Mouse (Mus musculus) embryonic facial prominence, embryonic 10.5 days (tissue): ENCODE data around the gene Sox18. TPM values are rescaled to one million over a fixed set of nuclear protein-coding genes. Genes with fewer than 3 reads are reported as not detected.

Source experiments
- DNase-seq: peaks from one replicate; pipeline ENCODE4 v3.0.0-alpha.2; 2017; ENCODE audit warnings: low spot score
- H3K27ac ChIP-seq: fragments of 300-500 bp; sonication (generic); replicated peaks from 2 replicates; pipeline ENCODE4 v1.5.1; 2016; ENCODE audit warnings: mild to moderate bottlenecking
- H3K27me3 ChIP-seq: fragments of 300-500 bp; sonication (generic); replicated peaks from 2 replicates; pipeline ENCODE4 v1.6.1; 2016; ENCODE audit warnings: low read depth, mild to moderate bottlenecking; ENCODE audit not compliant: poor library complexity, severe bottlenecking
- H3K36me3 ChIP-seq: fragments of 300-500 bp; sonication (generic); replicated peaks from 2 replicates; pipeline ENCODE4 v1.6.1; 2016; ENCODE audit warnings: mild to moderate bottlenecking, moderate library complexity
- H3K4me1 ChIP-seq: fragments of 300-500 bp; sonication (generic); 2 replicates; pipeline ENCODE4 v1.6.1; 2016
- H3K4me3 ChIP-seq: fragments of 300-500 bp; sonication (generic); 2 replicates; pipeline ENCODE4 v1.5.1; 2016; ENCODE audit warnings: mild to moderate bottlenecking, moderate library complexity
- H3K9me3 ChIP-seq: fragments of 300-500 bp; sonication (generic); 2 replicates; pipeline ENCODE4 v1.6.1; 2016; ENCODE audit warnings: mild to moderate bottlenecking
- WGBS: fragments of 180-500 bp; shearing (Covaris S2); methylation state at CpG from one replicate; pipeline ENCODE4 v1.1.7; 2016; 5-methylcytosine and 5-hydroxymethylcytosine counted together
- polyA plus RNA-seq: library from polyadenylated mRNA; unstranded; fragments of >200 nt; fragmentation: Nextera tagmentation; extraction: Ambion mirVana; gene quantifications from 2 replicates; pipeline ENCODE4 v1.2.1, GENCODE M21; 2016

Gene Sox18
- polyA plus RNA-seq, 1 experiment from 2014 or later, result 25.2 TPM

DNA sequence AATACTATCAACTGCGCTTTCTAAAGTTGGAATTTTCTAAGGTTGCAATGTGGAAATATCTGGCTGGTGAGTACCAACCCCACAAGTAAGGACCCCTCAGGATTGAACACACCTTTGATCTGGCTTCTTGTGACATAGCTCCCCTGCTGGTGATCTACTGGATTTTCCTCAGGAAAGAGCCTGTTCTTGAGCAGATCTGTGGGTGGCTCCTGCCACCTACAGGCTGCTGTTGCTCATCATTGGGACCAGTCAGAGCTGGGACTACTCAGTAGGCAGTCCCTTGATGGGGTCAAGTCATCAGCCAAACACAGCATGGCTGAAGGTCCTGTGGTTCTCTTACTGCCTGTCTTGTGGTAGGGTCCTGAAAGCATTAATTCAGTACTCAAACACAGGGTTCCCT lies 7.3 kb upstream of the Sox18 start:
- Histone ChIP-seq H3K9me3 (no peaks in the 10 kb centered on the region), H3K27me3 (peaks cover 38% of the 10 kb centered on the region), H3K4me1 (peaks cover 51% of the 10 kb centered on the region), H3K27ac (no peak overlapping the region), H3K4me3 (peak overlapping the region; percentile 18; the same call in 1 of the 2 replicates), H3K36me3 (no peaks in the 10 kb centered on the region)
- DNase-seq, result peak; percentile 80
- 38% methylated on average over 1 of the region's 1 CpGs for WGBS

DNA sequence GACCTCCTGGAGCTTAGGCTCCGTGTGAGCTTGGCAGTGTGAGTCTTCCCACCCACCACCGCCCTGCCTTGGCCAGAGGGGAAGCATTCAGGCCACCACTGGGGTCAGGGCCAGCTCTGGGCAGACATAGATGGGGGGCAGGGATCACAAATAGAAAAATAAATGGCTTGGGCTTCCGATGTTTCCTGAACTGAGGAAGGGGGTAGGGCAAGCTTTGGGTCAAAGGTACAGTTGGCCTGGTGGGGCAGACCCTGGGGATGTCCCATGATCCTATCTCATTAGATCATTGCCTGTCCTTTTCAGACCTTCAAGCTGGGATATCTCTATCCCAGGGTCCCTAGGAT lies 6.3 kb upstream of the Sox18 start:
- Histone ChIP-seq H3K4me3 (no peak overlapping the region), H3K4me1 (peaks cover 59% of the 10 kb centered on the region), H3K9me3 (no peaks in the 10 kb centered on the region), H3K27ac (peak overlapping the region; percentile 35; the same call in 1 of the 2 replicates), H3K36me3 (no peaks in the 10 kb centered on the region), H3K27me3 (peaks cover 49% of the 10 kb centered on the region)
- 53% methylated on average over 3 of the region's 3 CpGs for WGBS
- no peak for DNase-seq

DNA sequence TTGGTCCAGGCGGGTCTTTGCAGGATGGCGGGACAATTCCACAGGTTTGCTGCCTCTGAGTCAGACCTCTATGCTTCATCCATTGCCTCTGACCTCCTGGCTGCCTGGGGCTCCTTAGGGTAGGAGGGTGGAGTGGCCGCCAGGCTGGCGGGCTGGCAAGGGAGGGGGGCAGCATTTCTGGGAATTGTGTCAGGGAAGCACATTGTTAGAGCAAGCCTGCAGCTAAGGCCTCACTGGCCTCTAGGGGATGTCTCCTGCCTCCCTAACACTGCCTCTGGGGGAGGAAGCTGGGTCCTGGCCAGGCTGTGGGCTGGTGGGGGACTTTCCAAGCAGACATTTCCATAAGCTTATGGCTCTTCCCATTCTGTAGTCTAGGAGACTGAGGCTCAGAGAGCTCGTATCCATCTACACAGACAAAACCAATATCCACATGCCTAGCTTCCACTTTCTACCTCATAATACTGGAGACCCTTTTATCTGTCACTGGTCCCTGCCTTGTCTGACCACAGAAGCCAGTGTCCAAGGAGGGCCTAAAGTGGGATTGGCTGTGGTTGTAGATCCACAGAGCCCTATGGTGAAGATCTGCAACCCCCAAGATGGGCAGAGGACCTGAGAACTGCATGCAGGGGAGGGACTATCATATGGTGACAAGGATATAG lies 5.8 kb upstream of the Sox18 start:
- peak overlapping the region; percentile 35; the same call in 1 of the 2 replicates for H3K27ac ChIP-seq
- H3K9me3 ChIP-seq, result no peaks in the 10 kb centered on the region
- no peaks in the 10 kb centered on the region for H3K36me3 ChIP-seq
- peaks cover 59% of the 10 kb centered on the region for H3K4me1 ChIP-seq
- peaks cover 54% of the 10 kb centered on the region for H3K27me3 ChIP-seq
- no peak overlapping the region for H3K4me3 ChIP-seq
- DNase-seq, result no peak
- WGBS, result 53% methylated on average over 5 of the region's 5 CpGs

DNA sequence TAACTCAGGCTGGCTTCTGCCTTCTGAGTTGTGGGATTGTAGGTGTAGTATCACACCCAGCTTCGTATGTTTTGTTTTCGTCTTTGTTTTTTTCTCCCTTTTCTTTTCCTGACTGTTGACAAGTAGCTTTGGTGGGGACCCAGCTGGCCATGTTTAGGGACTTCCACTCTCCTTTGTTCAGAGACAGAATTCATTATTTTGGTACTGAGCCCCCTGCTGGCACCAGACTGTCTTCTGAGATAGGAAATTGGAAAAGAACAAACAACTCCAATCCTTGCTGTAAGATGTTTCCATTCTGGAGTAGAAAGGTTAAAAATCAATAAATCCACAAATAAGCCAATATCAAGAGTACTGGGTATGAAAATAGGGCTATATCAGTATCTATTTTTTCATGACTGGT lies 5.0 kb upstream of the Sox18 start:
- no peak overlapping the region for H3K4me3 ChIP-seq
- no peaks in the 10 kb centered on the region for H3K36me3 ChIP-seq
- H3K9me3 ChIP-seq, result no peaks in the 10 kb centered on the region
- DNase-seq, result peak; percentile 53
- peak overlapping the region; percentile 73; the same call in 1 of the 2 replicates for H3K27ac ChIP-seq
- peaks cover 60% of the 10 kb centered on the region for H3K27me3 ChIP-seq
- WGBS, result 54% methylated on average over 2 of the region's 2 CpGs
- peaks cover 61% of the 10 kb centered on the region for H3K4me1 ChIP-seq

DNA sequence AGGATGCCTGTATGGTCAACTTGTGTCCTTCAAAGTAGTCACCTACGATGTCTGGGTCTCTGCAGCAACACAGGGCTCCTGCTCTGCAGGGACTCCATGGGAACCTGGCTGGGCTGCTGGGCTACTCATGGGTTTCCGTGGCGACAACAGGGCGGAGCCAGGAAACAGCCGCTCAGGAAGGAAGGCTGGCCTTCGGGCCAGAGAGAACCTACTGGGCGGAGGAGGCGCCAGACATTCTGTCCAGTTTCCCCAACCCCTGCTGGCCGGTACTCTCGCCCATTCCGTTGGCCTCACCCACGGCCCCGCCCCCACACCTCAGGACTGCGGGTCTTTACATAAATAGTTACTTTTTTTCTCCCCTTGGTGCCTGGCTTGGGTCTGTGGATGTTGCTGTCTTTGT lies 4.0 kb upstream of the Sox18 start:
- Histone ChIP-seq H3K36me3 (no peaks in the 10 kb centered on the region), H3K9me3 (no peaks in the 10 kb centered on the region), H3K4me1 (peaks cover 61% of the 10 kb centered on the region), H3K4me3 (peak overlapping the region; percentile 47), H3K27ac (peak overlapping the region; percentile 73), H3K27me3 (peaks cover 61% of the 10 kb centered on the region)
- peak; percentile 74 for DNase-seq
- 2% methylated on average over 14 of the region's 14 CpGs for WGBS

DNA sequence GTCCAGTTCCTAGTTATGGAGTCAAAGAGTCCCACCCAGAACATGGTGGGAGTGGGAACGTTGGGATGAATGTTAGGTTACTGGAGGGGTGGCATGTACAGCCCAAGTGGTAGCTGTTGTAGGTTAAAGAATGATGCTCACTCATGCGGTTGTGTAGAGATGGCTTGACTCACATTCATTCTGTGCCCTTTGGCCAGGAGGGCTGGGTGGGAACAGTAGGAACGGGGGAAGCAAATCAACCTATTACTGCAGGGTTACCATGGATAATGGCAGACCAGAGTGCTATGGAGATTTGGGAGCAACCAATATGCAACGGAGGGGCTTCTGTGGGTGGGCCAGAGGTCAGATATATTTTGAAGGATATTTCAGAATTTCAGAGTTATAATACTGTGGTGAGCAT lies 3.5 kb upstream of the Sox18 start:
- Histone ChIP-seq H3K36me3 (no peaks in the 10 kb centered on the region), H3K4me3 (0 out of 2 replicates have a peak overlapping the region, but pooled peaks have one; percentile 47), H3K27me3 (peaks cover 66% of the 10 kb centered on the region), H3K27ac (no peak overlapping the region; the same call in 1 of the 2 replicates), H3K9me3 (no peaks in the 10 kb centered on the region), H3K4me1 (peaks cover 64% of the 10 kb centered on the region)
- WGBS, result 80% methylated on average over 4 of the region's 4 CpGs
- no peak for DNase-seq

DNA sequence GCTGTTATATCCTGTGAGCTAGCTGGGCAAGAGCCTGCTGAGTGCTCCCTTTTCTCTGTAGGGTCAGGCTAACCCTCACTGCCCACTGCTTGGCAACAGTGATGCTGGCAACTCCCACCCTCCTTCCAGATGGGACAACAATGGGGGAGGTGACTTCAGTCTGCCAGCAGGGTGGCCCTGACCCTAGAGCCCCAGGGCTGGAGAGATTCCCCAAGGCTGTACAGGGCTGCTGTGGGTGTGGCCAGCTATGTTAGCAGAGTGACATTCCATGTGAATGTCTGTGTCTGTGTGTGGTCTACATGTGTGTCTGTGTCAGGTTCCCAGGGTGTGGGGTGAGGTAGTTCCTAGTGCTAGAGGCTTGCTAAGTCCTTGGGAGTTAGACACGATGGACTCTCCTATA lies 2.1 kb upstream of the Sox18 start:
- 48% methylated on average over 1 of the region's 1 CpGs for WGBS
- no peaks in the 10 kb centered on the region for H3K36me3 ChIP-seq
- peaks cover 57% of the 10 kb centered on the region for H3K4me1 ChIP-seq
- H3K27ac ChIP-seq, result peak overlapping the region; percentile 5; the same call in 1 of the 2 replicates
- DNase-seq, result no peak
- H3K4me3 ChIP-seq, result 0 out of 2 replicates have a peak overlapping the region, but pooled peaks have one; percentile 12
- peaks cover 81% of the 10 kb centered on the region for H3K27me3 ChIP-seq
- H3K9me3 ChIP-seq, result no peaks in the 10 kb centered on the region

- Histone ChIP-seq H3K27ac (no peak overlapping the region), H3K4me3 (peak overlapping the region; percentile 60), H3K4me1 (peaks cover 54% of the 10 kb centered on the region), H3K36me3 (no peaks in the 10 kb centered on the region), H3K9me3 (no peaks in the 10 kb centered on the region), H3K27me3 (peaks cover 83% of the 10 kb centered on the region)
- no peak for DNase-seq
- WGBS, result 23% methylated on average over 7 of the region's 7 CpGs
Measured at GRCm38 (mm10) chr2:181671984-181672383, 544 bp upstream of the Sox18 start.

DNA sequence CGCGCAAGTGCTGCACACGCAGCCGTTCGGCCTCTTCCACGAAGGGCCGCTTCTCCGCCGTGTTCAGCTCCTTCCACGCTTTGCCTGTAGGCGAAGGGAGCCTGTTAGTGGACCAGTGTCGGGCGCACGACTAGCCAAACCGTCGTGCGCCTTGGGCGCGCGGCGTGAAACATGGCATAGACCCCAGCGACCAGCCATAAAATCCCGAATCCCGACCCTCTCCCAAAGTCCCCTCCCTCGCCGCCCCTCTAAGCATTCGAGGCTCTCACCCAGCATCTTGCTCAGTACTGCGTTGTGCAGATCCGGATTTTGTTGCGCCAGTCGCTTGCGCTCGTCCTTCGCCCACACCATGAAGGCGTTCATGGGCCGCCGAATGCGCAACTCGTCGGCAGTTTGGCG lies 528 bp downstream of the Sox18 start:
- no peaks in the 10 kb centered on the region for H3K36me3 ChIP-seq
- peak overlapping the region; percentile 60 for H3K4me3 ChIP-seq
- peaks cover 81% of the 10 kb centered on the region for H3K27me3 ChIP-seq
- peaks cover 47% of the 10 kb centered on the region for H3K4me1 ChIP-seq
- H3K9me3 ChIP-seq, result no peaks in the 10 kb centered on the region
- no peak for DNase-seq
- peak overlapping the region; percentile 61 for H3K27ac ChIP-seq
- WGBS, result 1% methylated on average over 41 of the region's 41 CpGs

- H3K27me3 ChIP-seq, result peaks cover 81% of the 10 kb centered on the region
- peaks cover 42% of the 10 kb centered on the region for H3K4me1 ChIP-seq
- H3K4me3 ChIP-seq, result peak overlapping the region; percentile 60
- peak overlapping the region; percentile 61 for H3K27ac ChIP-seq
- WGBS, result 3% methylated on average over 56 of the region's 56 CpGs
- no peaks in the 10 kb centered on the region for H3K9me3 ChIP-seq
- no peaks in the 10 kb centered on the region for H3K36me3 ChIP-seq
- DNase-seq, result peak; percentile 59
Measured at GRCm38 (mm10) chr2:181670285-181670912, 1.0 kb downstream of the Sox18 start.

- DNase-seq, result no peak
- peak overlapping the region; percentile 69 for H3K27ac ChIP-seq
- H3K4me1 ChIP-seq, result peaks cover 34% of the 10 kb centered on the region
- 14% methylated on average over 4 of the region's 4 CpGs for WGBS
- no peak overlapping the region for H3K4me3 ChIP-seq
- H3K9me3 ChIP-seq, result no peaks in the 10 kb centered on the region
- H3K27me3 ChIP-seq, result peaks cover 13% of the 10 kb centered on the region
- H3K36me3 ChIP-seq, result no peaks in the 10 kb centered on the region; the same call in 1 of the 2 replicates
Measured at GRCm38 (mm10) chr2:181663298-181663630, 8.2 kb downstream of the Sox18 start.

DNA sequence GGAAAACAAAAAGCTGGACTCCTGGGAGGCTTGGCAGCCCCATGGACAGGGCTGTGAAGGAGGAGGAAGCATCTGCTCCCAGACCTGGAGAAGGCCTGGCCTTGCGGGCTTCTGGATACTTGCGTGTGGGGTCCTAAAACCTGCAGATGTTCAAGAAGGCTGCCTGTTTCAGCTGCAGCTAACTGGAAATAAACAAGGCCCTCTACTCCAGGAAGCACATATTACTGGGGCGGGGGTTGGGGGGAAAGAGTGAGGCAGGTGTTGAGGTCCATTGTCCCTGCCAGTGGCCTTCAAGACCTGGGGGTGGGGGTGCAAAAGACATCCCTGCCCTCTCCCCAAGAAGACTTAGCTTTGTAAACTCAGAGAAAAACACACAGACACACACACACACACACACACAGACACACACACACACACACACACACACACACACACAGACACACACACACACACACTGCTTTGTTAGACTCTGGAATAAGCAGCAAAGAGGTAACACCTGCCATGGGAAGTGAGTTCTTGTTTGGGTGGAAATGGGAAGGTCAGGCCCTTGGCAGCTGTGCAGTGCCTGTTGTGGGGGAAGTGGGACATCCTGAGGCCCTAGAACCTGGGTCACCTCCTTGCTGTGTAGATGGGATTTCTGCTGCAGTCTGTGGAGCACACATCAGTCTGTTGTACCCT lies 8.7 kb downstream of the Sox18 start:
- peak overlapping the region; percentile 69 for H3K27ac ChIP-seq

More for the DNA sequence above, 8.7 kb downstream of the Sox18 start:
- Histone ChIP-seq H3K27me3 (peaks cover 8% of the 10 kb centered on the region), H3K9me3 (no peaks in the 10 kb centered on the region), H3K36me3 (no peaks in the 10 kb centered on the region; the same call in 1 of the 2 replicates), H3K4me3 (no peak overlapping the region), H3K4me1 (peaks cover 34% of the 10 kb centered on the region)
- WGBS, result 85% methylated on average over 3 of the region's 3 CpGs
- DNase-seq, result no peak
